ENCODE assay signal across 8 mouse cellular contexts in genomic region chr4:98182053-98182355, GRCm38 (mm10).
DNase-seq lines count a peak whose midpoint lies in the region; ATAC-seq and TF ChIP-seq lines count a peak whose summit lies in the region.

No protein-coding gene starts in this region.

- H3K4me3 ChIP-seq in forebrain, postnatal 0 days (ENCODE audit: low read depth, low read length): no peak overlapping the region
- no peak overlapping the region for H3K4me3 ChIP-seq in forebrain, embryonic 13.5 days
- no peak overlapping the region for H3K4me3 ChIP-seq in hindbrain, postnatal 0 days (ENCODE audit: low read length)

- H3K4me2 ChIP-seq in forebrain, postnatal 0 days (ENCODE audit: low read depth): no peak overlapping the region
- no peak overlapping the region for H3K4me2 ChIP-seq in forebrain, embryonic 13.5 days
- no peak overlapping the region for H3K4me2 ChIP-seq in hindbrain, postnatal 0 days (ENCODE audit: low read depth, low read length)

- H3K9ac ChIP-seq in forebrain, postnatal 0 days: no peak overlapping the region
- H3K9ac ChIP-seq in forebrain, embryonic 13.5 days: no peak overlapping the region
- H3K9ac ChIP-seq in hindbrain, postnatal 0 days (replicated peaks; ENCODE audit: low read length): no peak overlapping the region

- no peaks in the 10 kb centered on the region for H3K27me3 ChIP-seq in forebrain, postnatal 0 days (ENCODE audit: insufficient read depth, low read length)
- H3K27me3 ChIP-seq in forebrain, embryonic 13.5 days: no peaks in the 10 kb centered on the region
- no peaks in the 10 kb centered on the region for H3K27me3 ChIP-seq in hindbrain, postnatal 0 days (ENCODE audit: insufficient read depth, low read length)

- H3K4me1 ChIP-seq in forebrain, postnatal 0 days (ENCODE audit: insufficient read depth): no peaks in the 10 kb centered on the region
- H3K4me1 ChIP-seq in forebrain, embryonic 13.5 days: 0 out of 2 replicates have a peak, but pooled peaks cover 3% of the 10 kb centered on the region
- no peaks in the 10 kb centered on the region for H3K4me1 ChIP-seq in hindbrain, postnatal 0 days (ENCODE audit: insufficient read depth, low read length)

- H3K36me3 ChIP-seq in forebrain, postnatal 0 days (ENCODE audit: insufficient read depth): no peaks in the 10 kb centered on the region
- no peaks in the 10 kb centered on the region for H3K36me3 ChIP-seq in forebrain, embryonic 13.5 days (ENCODE audit: poor library complexity, severe bottlenecking)
- no peaks in the 10 kb centered on the region for H3K36me3 ChIP-seq in hindbrain, postnatal 0 days (ENCODE audit: insufficient read depth, low read length)

- TF ChIP-seq CTCF in forebrain, postnatal 0 days (IDR thresholded peaks at IDR 0.05; ENCODE audit: low read depth): no peak
- no peak for TF ChIP-seq CTCF in hindbrain, postnatal 0 days (IDR thresholded peaks at IDR 0.05; ENCODE audit: low read depth)

- peak; percentile 48; the same call in 1 of the 2 replicates for ATAC-seq in forebrain, postnatal 0 days
- no peak for ATAC-seq in forebrain, embryonic 13.5 days
- no peak for ATAC-seq in hindbrain, postnatal 0 days
- ATAC-seq in megakaryocyte-erythroid progenitor cell, adult 5-6 weeks (replicated peaks; ENCODE audit: low FRiP score, low TSS enrichment, poor library complexity, severe bottlenecking): no peak

- DNase-seq in forebrain, postnatal 0 days: peak; percentile 29
- peak; percentile 39 for DNase-seq in 3T3-L1 (ENCODE audit: low read depth, low spot score)
- peak; percentile 73 for DNase-seq in gastrocnemius, postnatal 10 days
- peak; percentile 70 for DNase-seq in hindbrain, postnatal 0 days (ENCODE audit: low spot score)
- DNase-seq in frontal cortex, postnatal 10 days (ENCODE audit: low spot score in 2 of 2): no peak
- DNase-seq in spleen, postnatal 14 days (ENCODE audit: low spot score in 2 of 2): no peak

- 27% methylated on average over 4 of the region's 4 CpGs for WGBS in forebrain, postnatal 0 days
- 47% methylated on average over 4 of the region's 4 CpGs for WGBS in forebrain, embryonic 13.5 days
- 32% methylated on average over 4 of the region's 4 CpGs for WGBS in hindbrain, postnatal 0 days

- no peaks in the 10 kb centered on the region for H3K9me3 ChIP-seq in forebrain, postnatal 0 days (ENCODE audit: low read length)
- no peaks in the 10 kb centered on the region for H3K9me3 ChIP-seq in forebrain, embryonic 13.5 days (replicated peaks)
- no peaks in the 10 kb centered on the region for H3K9me3 ChIP-seq in hindbrain, postnatal 0 days (ENCODE audit: low read length)

- H3K27ac ChIP-seq in forebrain, postnatal 0 days (ENCODE audit: low read depth, low read length): no peak overlapping the region
- no peak overlapping the region for H3K27ac ChIP-seq in forebrain, embryonic 13.5 days
- no peak overlapping the region for H3K27ac ChIP-seq in hindbrain, postnatal 0 days

Comparison
In these comparisons a context has a peak if more than half of its experiments do, and no peak if none do; other contexts are left out.
1. DNase-seq: peak in forebrain, postnatal 0 days (single experiment), 3T3-L1 (single experiment), gastrocnemius, postnatal 10 days (single experiment) and hindbrain, postnatal 0 days (single experiment); none in frontal cortex, postnatal 10 days (0 of 2) and spleen, postnatal 14 days (0 of 2).